13 mouse cellular contexts compared by ENCODE assay signal in the genomic region with DNA sequence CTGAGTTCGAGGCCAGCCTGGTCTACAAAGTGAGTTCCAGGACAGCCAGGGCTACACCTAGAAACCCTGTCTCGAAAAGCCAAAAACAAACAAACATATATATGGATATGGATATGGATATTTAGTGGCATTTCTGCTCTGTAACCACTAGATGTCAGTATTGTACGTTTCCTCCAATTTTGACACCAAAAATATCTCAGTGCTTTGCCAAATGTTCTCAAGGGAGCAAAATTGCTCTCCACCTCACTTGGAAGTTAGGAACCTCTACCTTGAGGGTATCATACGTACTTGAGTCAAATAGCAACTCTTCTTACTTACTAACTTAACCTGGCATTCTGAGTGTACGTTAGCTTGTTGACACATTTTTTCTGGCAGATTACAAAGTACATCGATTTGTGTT. TPM values are rescaled to one million over a fixed set of nuclear protein-coding genes. Genes with fewer than 3 reads are reported as not detected.
DNase-seq lines count a peak whose midpoint lies in the region; ATAC-seq and TF ChIP-seq lines count a peak whose summit lies in the region.
"Had no signal": no experiment of that assay in that cellular context is flagged by ENCODE, and none has a peak within 500 bp of the region (broad histone marks: within the 10 kb centered on the region; RNA-seq: fewer than 3 reads in every experiment).

No protein-coding gene starts in this region.

- no peak for DNase-seq in heart, adult 2 months
- DNase-seq in lung, postnatal 0 days (ENCODE audit: low spot score), result peak; percentile 48
- DNase-seq in lung, postnatal 14 days, result no peak
- peak; percentile 10 for DNase-seq in c-Kit-positive CD71-negative TER-119-negative erythroid progenitor cells, embryonic 14.5 days (ENCODE audit: low read depth)
- DNase-seq in retina, postnatal 1 day, result peak; percentile 56
- no peak for DNase-seq in urinary bladder, adult 2 months (ENCODE audit: low spot score)
- DNase-seq in left cerebral cortex, postnatal 14 days (ENCODE audit: low spot score in 2 of 2), result no peak

- no peak for ATAC-seq in heart, embryonic 12.5 days (ENCODE audit: insufficient number of reproducible peaks, low FRiP score)
- no peak for ATAC-seq in lung, postnatal 0 days
- ATAC-seq: forebrain, embryonic 15.5 days; midbrain, embryonic 16.5 days had no signal

- no peaks in the 10 kb centered on the region for H3K27me3 ChIP-seq in heart, adult 2 months (ENCODE audit: control insufficient read depth, insufficient read depth, low read length)
- no peaks in the 10 kb centered on the region for H3K27me3 ChIP-seq in heart, embryonic 12.5 days (replicated peaks)
- no peaks in the 10 kb centered on the region for H3K27me3 ChIP-seq in lung, postnatal 0 days (replicated peaks; ENCODE audit: insufficient read depth, low read length)
- H3K27me3 ChIP-seq: forebrain, embryonic 15.5 days had no signal

- no peak overlapping the region for H3K4me3 ChIP-seq in heart, adult 2 months
- no peak overlapping the region for H3K4me3 ChIP-seq in heart, embryonic 12.5 days
- no peak overlapping the region for H3K4me3 ChIP-seq in lung, postnatal 0 days (ENCODE audit: low read depth, low read length)
- H3K4me3 ChIP-seq: forebrain, embryonic 15.5 days had no signal

- no peak overlapping the region for H3K4me2 ChIP-seq in heart, embryonic 12.5 days
- no peak overlapping the region for H3K4me2 ChIP-seq in lung, postnatal 0 days (replicated peaks; ENCODE audit: low read depth, low read length)
- H3K4me2 ChIP-seq: forebrain, embryonic 15.5 days had no signal

- H3K4me1 ChIP-seq in heart, adult 2 months (ENCODE audit: control insufficient read depth, insufficient read depth, low read length), result no peaks in the 10 kb centered on the region
- no peaks in the 10 kb centered on the region for H3K4me1 ChIP-seq in heart, embryonic 12.5 days (replicated peaks)
- H3K4me1 ChIP-seq in lung, postnatal 0 days (ENCODE audit: insufficient read depth, low read depth, low read length), result no peaks in the 10 kb centered on the region
- H3K4me1 ChIP-seq: forebrain, embryonic 15.5 days had no signal

- H3K36me3 ChIP-seq in heart, adult 2 months (ENCODE audit: control insufficient read depth, insufficient read depth, low read length), result no peaks in the 10 kb centered on the region
- H3K36me3 ChIP-seq in heart, embryonic 12.5 days, result no peaks in the 10 kb centered on the region
- H3K36me3 ChIP-seq in lung, postnatal 0 days (ENCODE audit: insufficient read depth, low read length), result no peaks in the 10 kb centered on the region
- H3K36me3 ChIP-seq: forebrain, embryonic 15.5 days had no signal

- H3K9ac ChIP-seq in heart, adult 2 months (ENCODE audit: low read depth, low read length), result no peak overlapping the region
- H3K9ac ChIP-seq in heart, embryonic 12.5 days, result no peak overlapping the region
- H3K9ac ChIP-seq in lung, postnatal 0 days (replicated peaks; ENCODE audit: low read depth), result no peak overlapping the region
- H3K9ac ChIP-seq: forebrain, embryonic 15.5 days had no signal

- no peak for TF ChIP-seq EP300 in heart, adult 2 months (IDR thresholded peaks at IDR 0.05; ENCODE audit: insufficient read depth, low read depth, low read length)
- TF ChIP-seq EP300 in lung, postnatal 0 days (IDR thresholded peaks at IDR 0.05), result no peak

- WGBS in heart, adult 2 months, result 40% methylated on average over 6 of the region's 6 CpGs
- WGBS in heart, embryonic 12.5 days, result 51% methylated on average over 6 of the region's 6 CpGs
- WGBS in lung, postnatal 0 days, result 46% methylated on average over 6 of the region's 6 CpGs

- TF ChIP-seq POLR2A in heart, adult 2 months (IDR thresholded peaks at IDR 0.05; ENCODE audit: insufficient read depth, low read depth, low read length), result no peak

- no peak overlapping the region for H3K27ac ChIP-seq in heart, adult 2 months
- no peak overlapping the region for H3K27ac ChIP-seq in heart, embryonic 12.5 days (ENCODE audit: poor library complexity, severe bottlenecking)
- H3K27ac ChIP-seq in lung, postnatal 0 days (ENCODE audit: low read length), result no peak overlapping the region
- H3K27ac ChIP-seq: forebrain, embryonic 15.5 days had no signal

- H3K79me2 ChIP-seq in heart, adult 2 months (replicated peaks; ENCODE audit: control insufficient read depth, insufficient read depth, low read length), result no peaks in the 10 kb centered on the region

- H3K9me3 ChIP-seq in heart, embryonic 12.5 days (replicated peaks), result no peaks in the 10 kb centered on the region
- no peaks in the 10 kb centered on the region for H3K9me3 ChIP-seq in lung, postnatal 0 days (ENCODE audit: low read length)
- H3K9me3 ChIP-seq: forebrain, embryonic 15.5 days had no signal

- peak; percentile 79 for TF ChIP-seq CTCF in heart, adult 2 months (IDR thresholded peaks at IDR 0.05)
- TF ChIP-seq CTCF in lung, postnatal 0 days (IDR thresholded peaks at IDR 0.05), result peak; percentile 63

- intact Hi-C loops in heart, adult 2 months (cut with DNase I), result loop anchor here (2.0 kb wide), 1 partner anchor 54 kb away; no protein-coding TSS in a partner anchor
- intact Hi-C loops in left cerebral cortex, postnatal 14 days (cut with DNase I), result loop anchor here (10.0 kb wide), 1 partner anchor 568 kb away; no protein-coding TSS in a partner anchor

RNA-seq across cellular contexts. Expression of a gene that starts 15.2 kb away (rescaled TPM):
- total RNA-seq in heart, adult 2 months (2021), result not detected
- not detected in 2 replicates for polyA plus RNA-seq in heart, adult 2 months (2012; rRNA removed)
- polyA plus RNA-seq in heart, embryonic 12.5 days (2016; fragmentation: Nextera tagmentation; extraction: Ambion mirVana), result not detected in 2 replicates
- not detected in 2 replicates for polyA plus RNA-seq in lung, postnatal 0 days (2015; fragmentation: Nextera tagmentation; extraction: Ambion mirVana)
- 0.01 TPM in 1 of 2 replicates, not detected in the other for polyA plus RNA-seq in urinary bladder, adult 2 months (2012; rRNA removed)
- total RNA-seq in left cerebral cortex, postnatal 14 days (2021), result under 1 TPM; 0.46 to 0.74 TPM
- polyA plus RNA-seq: forebrain, embryonic 15.5 days; heart, embryonic 14.5 days; kidney, embryonic 16.5 days; limb, embryonic 11.5 days; midbrain, embryonic 16.5 days had no signal

Comparison
In these comparisons a context has a peak if more than half of its experiments do, and no peak if none do; other contexts are left out.
1. DNase-seq: peak in lung, postnatal 0 days (single experiment), c-Kit-positive CD71-negative TER-119-negative erythroid progenitor cells, embryonic 14.5 days (single experiment) and retina, postnatal 1 day (single experiment); none in heart, adult 2 months (0 of 2), lung, postnatal 14 days (single experiment), urinary bladder, adult 2 months (single experiment) and left cerebral cortex, postnatal 14 days (0 of 2).